ENCODE assay signal across 31 mouse cellular contexts in the genomic region with DNA sequence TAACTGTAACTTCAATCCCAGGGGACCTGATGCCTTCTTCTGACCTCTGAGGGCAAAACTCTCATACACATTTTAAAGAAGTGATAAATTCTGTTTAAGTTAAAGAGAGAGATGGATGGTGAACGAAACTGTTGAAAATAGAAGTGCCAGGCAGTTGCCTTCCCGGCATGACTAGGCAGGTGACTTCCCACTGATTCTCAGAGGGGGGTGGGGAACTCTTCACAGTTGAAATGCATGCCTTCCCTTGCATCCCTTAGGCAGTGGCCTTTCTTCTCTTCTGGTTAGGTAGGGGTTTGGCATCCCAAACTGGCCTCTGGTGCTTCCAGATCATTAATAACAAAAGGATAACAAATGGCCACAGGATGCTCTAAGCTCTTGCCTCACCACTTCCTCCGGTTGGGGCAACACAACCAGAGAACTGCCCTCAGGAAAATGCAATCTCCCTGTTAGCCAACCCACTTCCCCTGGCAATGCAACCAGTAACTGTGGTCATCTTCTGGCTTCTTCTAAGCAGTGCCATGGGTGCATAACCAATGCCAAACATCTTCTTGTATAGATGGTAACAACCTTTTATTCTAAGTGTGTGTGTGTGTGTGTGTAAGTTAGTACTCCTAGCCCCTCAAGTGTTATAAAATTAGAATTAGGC. TPM values are rescaled to one million over a fixed set of nuclear protein-coding genes. Genes with fewer than 3 reads are reported as not detected.
DNase-seq lines count a peak whose midpoint lies in the region; TF ChIP-seq lines count a peak whose summit lies in the region.
"Had no signal": no experiment of that assay in that cellular context is flagged by ENCODE, and none has a peak within 500 bp of the region (broad histone marks: within the 10 kb centered on the region; RNA-seq: fewer than 3 reads in every experiment).

No protein-coding gene starts in this region.

- peak overlapping the region; percentile 18; the same call in 1 of the 2 replicates for H3K4me2 ChIP-seq in CH12.LX (ENCODE audit: insufficient read depth, low read depth, poor library complexity, severe bottlenecking)
- peak overlapping the region; percentile 19 for H3K4me2 ChIP-seq in myocyte (ENCODE audit: low read depth)
- H3K4me2 ChIP-seq: heart, embryonic 11.5 days; liver, embryonic 15.5 days; midbrain, embryonic 13.5 days; stomach, embryonic 15.5 days had no signal

- H3K36me3 ChIP-seq in CH12.LX (replicated peaks in 1 of 2; ENCODE audit: control insufficient read depth in 1 of 2, insufficient read depth in 1 of 2, low read length in 1 of 2) (no peaks in the 10 kb centered on the region), myocyte (ENCODE audit: control insufficient read depth, insufficient read depth) (no peaks in the 10 kb centered on the region)
- H3K36me3 ChIP-seq: liver, embryonic 15.5 days; midbrain, embryonic 13.5 days; stomach, embryonic 15.5 days had no signal

- no peaks in the 10 kb centered on the region for H3K79me2 ChIP-seq in CH12.LX (replicated peaks; ENCODE audit: control insufficient read depth, extremely low read depth, insufficient read depth, poor library complexity, severe bottlenecking)
- no peaks in the 10 kb centered on the region for H3K79me2 ChIP-seq in myocyte (ENCODE audit: control insufficient read depth, insufficient read depth)

- no peak for TF ChIP-seq RAD21 in CH12.LX (IDR thresholded peaks at IDR 0.05; ENCODE audit: low read depth, low read length)

- no peaks in the 10 kb centered on the region for H3K9me3 ChIP-seq in CH12.LX (replicated peaks; ENCODE audit: low read length)
- H3K9me3 ChIP-seq: liver, embryonic 15.5 days; midbrain, embryonic 13.5 days; stomach, embryonic 15.5 days had no signal

- H3ac ChIP-seq in myocyte (ENCODE audit: control insufficient read depth, insufficient read length): no peak overlapping the region

- peaks cover 7 to 19% of the 10 kb centered on the region in 2 experiments for H3K4me1 ChIP-seq in CH12.LX (ENCODE audit: control insufficient read depth in 1 of 2, insufficient read depth in 2 of 2)
- H3K4me1 ChIP-seq: liver, embryonic 15.5 days; midbrain, embryonic 13.5 days; stomach, embryonic 15.5 days had no signal

- in situ Hi-C loops in CH12.LX (cut with MboI; ENCODE audit: low pct_ligation_motif_present, low pct_unique_long_range_greater_than_20kb, low sequenced_read_pairs): no loop called here

- no peak overlapping the region for H3K27ac ChIP-seq in CH12.LX (ENCODE audit: insufficient read depth, low read depth)
- H3K27ac ChIP-seq: hindbrain, postnatal 0 days; liver, embryonic 15.5 days; macrophage; midbrain, embryonic 13.5 days; stomach, embryonic 15.5 days had no signal

- peak; percentile 52 for TF ChIP-seq EP300 in CH12.LX (IDR thresholded peaks at IDR 0.05; ENCODE audit: low read length)

- peaks cover 2% of the 10 kb centered on the region for H3K27me3 ChIP-seq in CH12.LX (replicated peaks)
- H3K27me3 ChIP-seq in myocyte (ENCODE audit: control insufficient read depth, insufficient read depth, insufficient read length): no peaks in the 10 kb centered on the region
- H3K27me3 ChIP-seq: liver, embryonic 15.5 days; midbrain, embryonic 13.5 days; stomach, embryonic 15.5 days had no signal

- TF ChIP-seq POLR2A in CH12.LX (IDR thresholded peaks at IDR 0.05; ENCODE audit: low read depth, low read length) (no peak), myocyte (IDR thresholded peaks at IDR 0.05; ENCODE audit: insufficient read length, low read depth) (no peak)

- DNase-seq in 3T3-L1 (ENCODE audit: low read depth, low spot score) (peak; percentile 53), CH12.LX (ENCODE audit: extremely low read depth) (peak; percentile 17)
- peak; percentile 82 for DNase-seq in gonadal fat pad, adult 2 months (ENCODE audit: low read depth)
- DNase-seq in spleen, postnatal 4 days (ENCODE audit: low spot score in 2 of 2): no peak
- DNase-seq in thymus, postnatal 36 days: no peak
- no peak for DNase-seq in adrenal gland, adult 2 months
- DNase-seq: cerebellum, adult 8-10 months; gastrocnemius, postnatal 25 days; heart, postnatal 14 days; kidney, adult 11 months; kidney, postnatal 10 days; right cerebral cortex, postnatal 14 days; spleen, adult 18-20 months; thymus, adult 18-20 months had no signal

- no peak for TF ChIP-seq CTCF in CH12.LX (conservative IDR thresholded peaks at IDR 0.05 in 1 of 2, IDR thresholded peaks at IDR 0.05 in 1 of 2; ENCODE audit: low read depth in 2 of 2, low read length in 2 of 2)

- no peak overlapping the region for H3K9ac ChIP-seq in CH12.LX (ENCODE audit: insufficient read depth, low read depth)
- H3K9ac ChIP-seq: liver, embryonic 15.5 days; midbrain, embryonic 13.5 days; stomach, embryonic 15.5 days had no signal

- dilution Hi-C loops in CH12.LX (cut with MboI; ENCODE audit: extremely low pct_ligation_motif_present, extremely low pct_unique_long_range_greater_than_20kb, low sequenced_read_pairs): no loop called here

- no peak overlapping the region for H3K4me3 ChIP-seq in CH12.LX (replicated peaks in 1 of 3; ENCODE audit: low read depth in 2 of 3, low read length in 2 of 3, poor library complexity in 1 of 3)
- H3K4me3 ChIP-seq in myocyte: no peak overlapping the region
- H3K4me3 ChIP-seq: erythroblast, embryonic 14.5 days; liver, embryonic 15.5 days; midbrain, embryonic 13.5 days; stomach, embryonic 15.5 days had no signal

TF ChIP-seq in CH12.LX, 34 proteins besides CTCF, POLR2A, EP300 and RAD21 (continues in another document):
- TF ChIP-seq PAX5 (IDR thresholded peaks at IDR 0.05; ENCODE audit: low read length): no peak
- no peak for TF ChIP-seq POLR2AphosphoS2 (IDR thresholded peaks at IDR 0.05; ENCODE audit: low read depth, low read length)
- TF ChIP-seq HCFC1 (IDR thresholded peaks at IDR 0.05; ENCODE audit: low read depth, low read length): no peak
- TF ChIP-seq UBTF (IDR thresholded peaks at IDR 0.05; ENCODE audit: low read depth, low read length): no peak
- TF ChIP-seq ZNF384 (IDR thresholded peaks at IDR 0.05; ENCODE audit: low read depth, low read length): no peak
- no peak for TF ChIP-seq SIN3A (IDR thresholded peaks at IDR 0.05; ENCODE audit: low read length)
- no peak for TF ChIP-seq TCF12 (IDR thresholded peaks at IDR 0.05; ENCODE audit: low read depth, low read length)
- TF ChIP-seq NELFE (IDR thresholded peaks at IDR 0.05; ENCODE audit: low read depth, low read length): no peak
- TF ChIP-seq ETS1 (conservative IDR thresholded peaks at IDR 0.05; ENCODE audit: low read depth, low read length): no peak
- TF ChIP-seq CHD1 (IDR thresholded peaks at IDR 0.05; ENCODE audit: low read depth, low read length): no peak

TF ChIP-seq in myocyte, 11 proteins besides CTCF, POLR2A, EP300 and RAD21 (continues in another document):
- no peak for TF ChIP-seq MYOG (IDR thresholded peaks at IDR 0.05; ENCODE audit: control insufficient read depth in 1 of 3, insufficient read depth in 1 of 3, insufficient read length in 2 of 3, low read depth in 2 of 3)
- TF ChIP-seq TCF12 (IDR thresholded peaks at IDR 0.05; ENCODE audit: insufficient read depth, poor library complexity, severe bottlenecking): no peak
- TF ChIP-seq MAX (IDR thresholded peaks at IDR 0.05; ENCODE audit: low read depth): no peak
- no peak for TF ChIP-seq TCF3 (IDR thresholded peaks at IDR 0.05; ENCODE audit: insufficient read length, low read depth)
- no peak for TF ChIP-seq SRF (IDR thresholded peaks at IDR 0.05; ENCODE audit: control insufficient read depth, insufficient read length, low read depth)
- TF ChIP-seq CEBPB (IDR thresholded peaks at IDR 0.05; ENCODE audit: insufficient read depth, poor library complexity, severe bottlenecking): no peak
- TF ChIP-seq USF1 (IDR thresholded peaks at IDR 0.05; ENCODE audit: low read depth): no peak
- no peak for TF ChIP-seq MYOD1 (IDR thresholded peaks at IDR 0.05; ENCODE audit: control insufficient read depth in 1 of 3, insufficient read length in 2 of 3, low read depth in 2 of 3)
- TF ChIP-seq POLR2AphosphoS2 (IDR thresholded peaks at IDR 0.05; ENCODE audit: insufficient read length, low read depth): no peak
- TF ChIP-seq E2F4 (IDR thresholded peaks at IDR 0.05; ENCODE audit: insufficient read depth): no peak

RNA-seq across cellular contexts. Expression of a gene that starts 16.4 kb away (rescaled TPM):
- 1.2 and 2.7 TPM in 2 replicates for total RNA-seq in CH12.LX (2012; rRNA removed)
- total RNA-seq in CH12.LX (2014; rRNA removed): 0.38 and 0.53 TPM in 2 replicates
- 0.71 and 1.0 TPM in 2 replicates for polyA plus RNA-seq in CH12.LX (2012; ENCODE audit: insufficient read length, low read depth)
- polyA plus RNA-seq in gonadal fat pad, adult 2 months (2012; rRNA removed): 73.0 and 86.1 TPM in 2 replicates
- 9.4 TPM for polyA plus RNA-seq in myocyte (2012; fragmentation: generic; extraction: Trizol)
- 10 to 100 TPM; 19.3 to 36.0 TPM for total RNA-seq in adrenal gland, adult 2 months (2021)
- polyA plus RNA-seq in adrenal gland, adult 2 months (2012; rRNA removed): 5.7 and 8.5 TPM in 2 replicates
- total RNA-seq: gastrocnemius, postnatal 25 days; hindbrain, postnatal 0 days; left cerebral cortex, postnatal 25 days had no signal
- polyA plus RNA-seq: erythroblast, embryonic 14.5 days; forebrain, embryonic 16.5 days; neural tube, embryonic 14.5 days had no signal

RNA-seq across cellular contexts. Expression of a gene that starts 30.4 kb away (rescaled TPM):
- 0.08 TPM in 1 of 2 replicates, not detected in the other for total RNA-seq in CH12.LX (2012; rRNA removed)
- total RNA-seq in CH12.LX (2014; rRNA removed): not detected in 2 replicates
- not detected in 2 replicates for polyA plus RNA-seq in CH12.LX (2012; ENCODE audit: insufficient read length, low read depth)
- 0.03 TPM in 2 replicates for polyA plus RNA-seq in gonadal fat pad, adult 2 months (2012; rRNA removed)
- 0.06 TPM for polyA plus RNA-seq in myocyte (2012; fragmentation: generic; extraction: Trizol)
- not detected for total RNA-seq in adrenal gland, adult 2 months (2021)
- not detected in 2 replicates for polyA plus RNA-seq in adrenal gland, adult 2 months (2012; rRNA removed)
- total RNA-seq: adrenal gland, adult 18-20 months; gastrocnemius, postnatal 25 days; heart, postnatal 14 days; hindbrain, postnatal 0 days had no signal
- polyA plus RNA-seq: embryonic facial prominence, embryonic 11.5 days; erythroblast, embryonic 14.5 days; macrophage; midbrain, embryonic 13.5 days had no signal

RNA-seq across cellular contexts. Expression of a gene that starts 32.4 kb away (rescaled TPM):
- total RNA-seq in CH12.LX (2012; rRNA removed) (not detected in 2 replicates), CH12.LX (2014; rRNA removed) (not detected in 2 replicates)
- polyA plus RNA-seq in CH12.LX (2012; ENCODE audit: insufficient read length, low read depth) (not detected in 2 replicates), myocyte (2012; fragmentation: generic; extraction: Trizol) (0.01 TPM)
- polyA plus RNA-seq in gonadal fat pad, adult 2 months (2012; rRNA removed): 0.88 and 1.4 TPM in 2 replicates
- total RNA-seq in adrenal gland, adult 2 months (2021): 1 to 10 TPM in 1 of 2 experiments, under 1 TPM in 1; 0.17 to 1.8 TPM
- 1.0 TPM in 2 replicates for polyA plus RNA-seq in adrenal gland, adult 2 months (2012; rRNA removed)
- polyA plus RNA-seq: erythroblast, embryonic 14.5 days; macrophage had no signal

RNA-seq across cellular contexts. Expression of a gene that starts 40.0 kb away (rescaled TPM):
- total RNA-seq in CH12.LX (2012; rRNA removed) (not detected in 2 replicates), CH12.LX (2014; rRNA removed) (not detected in 2 replicates)
- polyA plus RNA-seq in CH12.LX (2012; ENCODE audit: insufficient read length, low read depth) (not detected in 2 replicates), myocyte (2012; fragmentation: generic; extraction: Trizol) (not detected)
- 32.6 TPM in 1 of 2 replicates, not detected in the other for polyA plus RNA-seq in gonadal fat pad, adult 2 months (2012; rRNA removed)
- total RNA-seq in adrenal gland, adult 2 months (2021): 1 to 10 TPM; 1.5 to 1.7 TPM
- polyA plus RNA-seq in adrenal gland, adult 2 months (2012; rRNA removed): not detected in 2 replicates
- total RNA-seq: gastrocnemius, postnatal 25 days; heart, postnatal 14 days; hindbrain, postnatal 0 days; layer of hippocampus, adult 18-20 months; left cerebral cortex, postnatal 25 days had no signal
- polyA plus RNA-seq: cortical plate, adult 2 months; embryonic facial prominence, embryonic 11.5 days; erythroblast, embryonic 14.5 days; forebrain, embryonic 16.5 days; heart, embryonic 11.5 days; hindbrain, postnatal 0 days; limb, embryonic 14.5 days; liver, embryonic 15.5 days; macrophage; midbrain, embryonic 13.5 days; neural tube, embryonic 14.5 days; stomach, embryonic 15.5 days had no signal

RNA-seq across cellular contexts. Expression of a gene that starts 56.0 kb away (rescaled TPM):
- not detected in 2 replicates for total RNA-seq in CH12.LX (2012; rRNA removed)
- total RNA-seq in CH12.LX (2014; rRNA removed): not detected in 2 replicates
- polyA plus RNA-seq in CH12.LX (2012; ENCODE audit: insufficient read length, low read depth): not detected in 2 replicates
- 0.27 TPM in 1 of 2 replicates, not detected in the other for polyA plus RNA-seq in gonadal fat pad, adult 2 months (2012; rRNA removed)
- not detected for polyA plus RNA-seq in myocyte (2012; fragmentation: generic; extraction: Trizol)
- total RNA-seq in adrenal gland, adult 2 months (2021): not detected
- not detected in 2 replicates for polyA plus RNA-seq in adrenal gland, adult 2 months (2012; rRNA removed)
- total RNA-seq: adrenal gland, adult 18-20 months; gastrocnemius, postnatal 25 days; heart, postnatal 14 days; hindbrain, postnatal 0 days; layer of hippocampus, adult 18-20 months; left cerebral cortex, postnatal 25 days had no signal
- polyA plus RNA-seq: cortical plate, adult 2 months; embryonic facial prominence, embryonic 11.5 days; erythroblast, embryonic 14.5 days; forebrain, embryonic 16.5 days; heart, embryonic 11.5 days; hindbrain, postnatal 0 days; limb, embryonic 14.5 days; liver, embryonic 15.5 days; macrophage; midbrain, embryonic 13.5 days; neural tube, embryonic 14.5 days; stomach, embryonic 15.5 days; urinary bladder, adult 2 months had no signal

Comparison
In these comparisons a context has a peak if more than half of its experiments do, and no peak if none do; other contexts are left out.
1. DNase-seq: peak in 3T3-L1 (single experiment), CH12.LX (single experiment) and gonadal fat pad, adult 2 months (single experiment); none in spleen, postnatal 4 days (0 of 2), thymus, postnatal 36 days (0 of 2) and adrenal gland, adult 2 months (single experiment).